Mouse (Mus musculus) C2C12 (cell line): ENCODE data around the gene Guca1a. TPM values are rescaled to one million over a fixed set of nuclear protein-coding genes. Genes with fewer than 3 reads are reported as not detected.

Source experiments
- H3K27me3 ChIP-seq: one replicate; pipeline ENCODE4 v1.6.1; 2011; ENCODE audit not compliant: control insufficient read depth, insufficient read depth, insufficient read length
- H3K36me3 ChIP-seq: one replicate; pipeline ENCODE4 v1.6.1; 2011; ENCODE audit not compliant: control insufficient read depth, insufficient read depth
- H3K4me3 ChIP-seq: one replicate; pipeline ENCODE4 v1.5.1; 2011; ENCODE audit warnings: mild to moderate bottlenecking, control low read depth; ENCODE audit not compliant: poor library complexity, insufficient read depth, severe bottlenecking
- H3K79me2 ChIP-seq: one replicate; pipeline ENCODE4 v1.6.1; 2011; ENCODE audit not compliant: control insufficient read depth, insufficient read depth
- H3K79me3 ChIP-seq: one replicate; pipeline ENCODE4 v1.6.1; 2011; ENCODE audit warnings: low read depth, control low read depth
- H3ac ChIP-seq: one replicate; pipeline ENCODE3; 2011; ENCODE audit warnings: low read depth; ENCODE audit not compliant: control insufficient read depth, insufficient read length
- CEBPB ChIP-seq: IDR thresholded peaks from one replicate; pipeline ENCODE4 v1.6.1; 2011; ENCODE audit warnings: low read depth, mild to moderate bottlenecking, control low read depth, moderate library complexity
- CTCF ChIP-seq: IDR thresholded peaks from one replicate; pipeline ENCODE4 v1.5.1; 2011; ENCODE audit not compliant: control insufficient read depth, insufficient read depth, insufficient read length
- FOSL1 ChIP-seq: IDR thresholded peaks from one replicate; pipeline ENCODE4 v1.8.0; 2011; ENCODE audit warnings: mild to moderate bottlenecking, low read length; ENCODE audit not compliant: poor library complexity, insufficient read depth, severe bottlenecking
- MAX ChIP-seq: IDR thresholded peaks from one replicate; pipeline ENCODE4 v1.6.1; 2011; ENCODE audit warnings: mild to moderate bottlenecking, control low read depth
- MYOD1 ChIP-seq: IDR thresholded peaks from one replicate; pipeline ENCODE4 v1.6.1; 2011; ENCODE audit warnings: low read depth; ENCODE audit not compliant: control insufficient read depth, insufficient read length
- MYOG ChIP-seq: IDR thresholded peaks from one replicate; pipeline ENCODE4 v1.6.1; 2011; ENCODE audit not compliant: control insufficient read depth, insufficient read length; ENCODE audit errors: extremely low read depth
- USF1 ChIP-seq: IDR thresholded peaks from one replicate; pipeline ENCODE4 v1.6.1; 2011; ENCODE audit warnings: low read depth, mild to moderate bottlenecking, control low read depth, moderate library complexity
- polyA plus RNA-seq: library from polyadenylated mRNA; unstranded; fragments of >200 nt; fragmentation: generic; extraction: Trizol; gene quantifications from one replicate; pipeline ENCODE4 v1.2.1, GENCODE M21; 2012; ENCODE audit warnings: missing spikeins

Guca1a gene
- polyA plus RNA-seq, 1 experiment: 0.48 TPM

DNA sequence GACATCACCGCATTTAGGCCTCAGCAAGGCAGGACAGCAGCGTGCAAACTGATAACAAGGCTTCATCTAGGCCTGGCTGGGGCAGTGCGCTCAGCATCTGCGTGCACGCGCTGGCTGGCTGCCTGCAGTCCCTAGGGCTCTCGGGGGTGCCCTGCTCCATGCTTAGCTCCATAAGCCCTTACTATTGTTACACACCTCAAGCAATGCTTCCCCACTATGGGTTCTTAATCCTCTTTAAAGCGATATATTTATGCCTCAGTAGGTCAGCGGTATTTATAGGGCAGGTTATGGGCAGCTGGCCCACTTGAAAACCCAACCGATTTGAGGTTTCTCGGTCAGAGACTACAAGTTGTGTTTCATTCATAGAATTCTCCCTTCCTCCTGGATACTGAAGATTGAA lies 18.5 kb downstream of the Guca1a start:
- no peaks in the 10 kb centered on the region for H3K79me3 ChIP-seq
- no peaks in the 10 kb centered on the region for H3K79me2 ChIP-seq
- H3K27me3 ChIP-seq: no peaks in the 10 kb centered on the region
- H3ac ChIP-seq: no peak overlapping the region
- no peak overlapping the region for H3K4me3 ChIP-seq
- no peak for TF ChIP-seq CTCF
- no peak for TF ChIP-seq FOSL1
- TF ChIP-seq MYOG: no peak
- no peak for TF ChIP-seq MYOD1
- no peak for TF ChIP-seq USF1
- TF ChIP-seq MAX: no peak
- TF ChIP-seq CEBPB: no peak
- H3K36me3 ChIP-seq: peaks cover 28% of the 10 kb centered on the region

DNA sequence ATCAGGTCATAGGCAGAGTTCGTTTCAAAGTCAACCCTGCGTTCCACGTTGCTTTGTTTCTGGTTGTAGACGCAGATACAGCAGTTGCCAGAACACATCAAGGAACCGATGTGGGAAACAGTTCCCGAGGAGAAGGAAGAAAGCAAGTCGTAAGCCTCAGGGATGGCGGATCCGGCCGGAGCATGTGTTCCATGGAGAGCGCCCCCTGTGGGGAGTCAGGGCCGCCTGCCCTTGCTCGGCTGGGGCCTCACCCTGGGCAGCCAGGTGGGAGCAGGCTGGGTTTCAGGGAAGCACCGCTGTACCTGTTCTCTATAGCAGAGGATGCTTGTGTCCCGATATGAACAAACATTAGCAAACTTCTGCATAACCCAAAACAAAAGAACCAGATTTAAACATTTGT lies 22.3 kb downstream of the Guca1a start:
- Histone ChIP-seq H3ac (no peak overlapping the region), H3K4me3 (no peak overlapping the region), H3K36me3 (peaks cover 64% of the 10 kb centered on the region), H3K79me2 (no peaks in the 10 kb centered on the region), H3K27me3 (no peaks in the 10 kb centered on the region), H3K79me3 (no peaks in the 10 kb centered on the region)
- no peak for TF ChIP-seq CEBPB
- no peak for TF ChIP-seq USF1
- TF ChIP-seq MYOG: no peak
- TF ChIP-seq MAX: no peak
- TF ChIP-seq MYOD1: no peak
- no peak for TF ChIP-seq CTCF
- no peak for TF ChIP-seq FOSL1

DNA sequence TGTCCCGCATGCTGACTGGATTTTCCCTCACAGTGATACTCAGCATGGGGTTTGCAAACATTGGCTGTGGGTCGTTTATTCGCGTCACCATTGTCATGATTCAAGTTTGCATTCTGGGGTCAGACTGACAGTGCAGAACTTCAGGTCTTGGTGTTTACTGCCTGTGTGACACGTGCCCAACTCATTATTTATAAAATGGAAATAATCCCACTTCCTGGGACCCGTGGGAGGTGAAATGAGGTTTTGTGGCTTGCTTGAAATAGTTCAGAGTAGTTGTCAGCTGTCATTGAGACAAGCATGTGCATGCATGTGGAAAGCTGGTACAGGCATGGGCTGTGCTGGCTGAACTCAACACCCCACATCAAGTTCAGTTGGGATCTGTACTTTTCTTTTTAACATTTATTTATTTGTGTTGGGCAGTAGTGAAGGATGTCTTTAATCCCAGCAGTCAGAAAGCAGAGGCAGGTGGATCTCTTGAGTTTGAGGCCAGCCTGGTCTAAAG lies 23.6 kb downstream of the Guca1a start:
- no peak overlapping the region for H3K4me3 ChIP-seq
- no peaks in the 10 kb centered on the region for H3K27me3 ChIP-seq
- H3K79me3 ChIP-seq: peaks cover 5% of the 10 kb centered on the region
- TF ChIP-seq MYOG (no peak), MYOD1 (no peak), CTCF (no peak), FOSL1 (no peak), USF1 (no peak), CEBPB (no peak), MAX (no peak)
- peaks cover 8% of the 10 kb centered on the region for H3K79me2 ChIP-seq
- H3K36me3 ChIP-seq: peaks cover 77% of the 10 kb centered on the region
- no peak overlapping the region for H3ac ChIP-seq

DNA sequence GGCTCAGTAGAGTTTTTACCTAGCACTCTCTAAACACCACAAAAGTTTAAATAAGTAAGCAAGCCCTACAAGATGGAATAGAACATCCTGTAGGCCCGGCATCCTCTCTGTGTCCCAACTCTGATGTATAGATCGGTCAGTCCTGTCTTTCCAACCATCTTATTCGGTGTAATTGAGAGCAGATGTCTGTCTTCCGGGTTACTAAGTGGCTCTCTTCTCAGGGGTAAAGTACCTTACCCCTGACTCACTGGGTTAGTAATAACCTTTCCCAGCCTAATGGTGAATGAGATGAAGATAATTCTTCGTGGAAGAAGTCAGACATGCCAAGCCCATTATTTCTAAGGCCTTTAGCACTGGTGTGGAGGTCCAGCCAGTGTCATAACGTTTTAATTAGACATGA lies 26.4 kb downstream of the Guca1a start:
- TF ChIP-seq CEBPB (no peak), CTCF (no peak), FOSL1 (no peak), MYOD1 (no peak), USF1 (no peak), MYOG (no peak), MAX (no peak)
- Histone ChIP-seq H3K36me3 (peaks cover 67% of the 10 kb centered on the region), H3K79me3 (peaks cover 22% of the 10 kb centered on the region), H3ac (no peak overlapping the region), H3K27me3 (no peaks in the 10 kb centered on the region), H3K79me2 (peaks cover 36% of the 10 kb centered on the region), H3K4me3 (no peak overlapping the region)

DNA sequence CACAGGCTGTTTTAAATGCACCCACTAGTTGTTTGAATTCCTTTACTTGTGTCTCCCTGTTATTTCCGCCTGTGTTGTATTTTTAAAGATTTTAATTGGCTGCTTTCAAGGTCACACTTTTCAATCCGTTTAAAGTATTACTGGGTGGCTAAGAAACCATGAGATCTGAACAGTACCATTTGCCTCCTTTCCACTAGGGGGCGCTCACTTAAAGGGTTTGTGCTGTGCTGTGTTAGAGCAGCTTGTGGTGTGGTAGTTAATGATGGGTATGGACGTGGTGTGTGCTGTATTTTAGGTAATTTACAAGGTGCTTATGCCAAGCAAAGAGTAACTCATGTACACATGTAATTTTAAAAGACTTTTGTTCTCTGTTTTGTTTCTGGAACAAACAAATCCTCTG lies 28.9 kb downstream of the Guca1a start:
- TF ChIP-seq CTCF (peak; percentile 42), MAX (no peak)
- Histone ChIP-seq H3K27me3 (no peaks in the 10 kb centered on the region), H3K79me3 (peaks cover 22% of the 10 kb centered on the region), H3K4me3 (no peak overlapping the region), H3K36me3 (peaks cover 49% of the 10 kb centered on the region), H3ac (no peak overlapping the region), H3K79me2 (peaks cover 40% of the 10 kb centered on the region)

DNA sequence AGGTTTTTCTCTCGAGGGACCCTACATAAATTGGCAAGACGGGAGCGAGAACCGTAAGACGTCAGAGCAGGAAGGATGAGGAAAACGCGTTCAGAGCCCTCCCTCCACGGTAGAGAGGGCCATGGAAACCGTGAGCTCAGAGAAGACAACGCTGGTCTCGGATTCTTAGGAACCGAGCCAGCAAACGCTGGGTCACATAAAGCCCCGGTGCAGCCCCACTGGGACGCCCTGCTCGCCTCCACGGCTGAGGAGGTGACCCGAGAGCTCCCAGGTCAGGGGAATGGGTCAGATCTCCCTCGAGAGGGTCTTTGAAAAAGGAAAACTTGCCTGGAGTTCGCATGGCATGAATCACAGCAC lies 31.3 kb downstream of the Guca1a start:
- Histone ChIP-seq H3ac (peak overlapping the region; percentile 81), H3K79me3 (peaks cover 22% of the 10 kb centered on the region), H3K27me3 (no peaks in the 10 kb centered on the region), H3K4me3 (peak overlapping the region; percentile 87), H3K36me3 (peaks cover 25% of the 10 kb centered on the region), H3K79me2 (peaks cover 40% of the 10 kb centered on the region)
- no peak for TF ChIP-seq MAX
- no peak for TF ChIP-seq MYOG
- no peak for TF ChIP-seq CEBPB
